Mouse (Mus musculus) mesoderm, embryonic 11.5 days (tissue): ENCODE measurements around the gene Gm7029.
A peak's percentile ranks its signal among the peaks of the same experiment; 100 is the strongest.

ENCODE experiments used
- DNase-seq: peaks from one replicate; pipeline ENCODE4 v3.0.0-alpha.2; 2012; ENCODE audit warnings: low read depth, low spot score

The Gm7029 gene

GRCm38 (mm10) chr17:33913264-33913663 lies 39.6 kb downstream of the Gm7029 start:
- DNase-seq: no peak

- no peak for DNase-seq
These were observed 40.3 kb downstream of the Gm7029 start for GRCm38 (mm10) chr17:33913905-33914304.

DNA sequence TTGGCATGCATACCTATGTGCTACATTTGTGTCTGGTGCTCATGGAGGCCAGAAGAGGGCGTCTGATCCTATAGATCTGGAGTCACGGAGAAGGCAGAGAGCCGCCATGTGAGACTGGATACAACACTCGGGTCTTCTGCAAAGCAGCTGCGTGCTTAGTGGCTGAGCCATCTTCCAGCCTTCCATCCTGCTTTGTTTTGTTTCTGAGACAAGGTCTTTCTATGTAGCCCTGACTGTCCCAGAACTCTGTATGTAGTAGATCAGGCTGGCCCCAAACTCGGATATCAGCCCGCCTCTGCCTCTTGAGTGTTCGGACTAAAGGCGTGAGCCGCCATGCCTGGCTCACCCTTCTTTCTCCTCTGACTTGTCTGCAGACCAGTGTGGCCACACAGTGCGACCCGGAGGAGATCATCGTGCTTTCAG lies 41.3 kb downstream of the Gm7029 start:
- no peak for DNase-seq

DNA sequence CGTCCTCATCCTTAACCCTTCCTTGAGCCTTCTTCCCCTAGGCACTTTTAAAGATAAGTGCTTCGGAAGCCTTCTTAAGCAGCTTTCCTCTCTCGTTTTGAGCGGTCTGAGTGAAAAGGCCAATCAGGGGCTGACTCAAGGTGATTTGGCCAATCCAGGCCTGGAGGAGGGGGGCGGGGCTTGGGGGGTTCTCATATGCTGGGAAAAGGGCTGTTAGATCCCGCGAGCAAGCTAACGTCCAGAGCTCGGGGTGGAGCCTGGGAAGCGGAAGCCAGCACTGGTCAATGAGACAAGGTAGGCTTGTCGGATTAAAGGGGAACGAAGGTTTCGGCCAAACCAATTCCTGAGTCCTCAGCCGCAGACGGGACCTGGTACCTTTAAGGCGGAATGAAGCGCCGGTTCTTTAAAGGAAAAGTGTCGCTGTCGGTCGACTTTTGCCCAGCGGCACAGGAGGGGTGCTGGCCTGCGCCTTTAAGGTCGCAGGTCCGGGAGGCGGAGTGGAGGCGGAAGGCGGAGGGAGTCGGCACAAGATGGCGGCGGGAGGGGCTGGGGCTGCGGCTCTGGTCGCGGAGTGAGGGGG lies 42.1 kb downstream of the Gm7029 start, which contains the start of the genes Tapbp and Zbtb22:
TSS of gene Tapbp (plus strand) at position 229 of the 580 bp plus-strand sequence.
TSS of gene Zbtb22 (plus strand) at position 234 of the 580 bp plus-strand sequence.
- peak; percentile 98 for DNase-seq

DNA sequence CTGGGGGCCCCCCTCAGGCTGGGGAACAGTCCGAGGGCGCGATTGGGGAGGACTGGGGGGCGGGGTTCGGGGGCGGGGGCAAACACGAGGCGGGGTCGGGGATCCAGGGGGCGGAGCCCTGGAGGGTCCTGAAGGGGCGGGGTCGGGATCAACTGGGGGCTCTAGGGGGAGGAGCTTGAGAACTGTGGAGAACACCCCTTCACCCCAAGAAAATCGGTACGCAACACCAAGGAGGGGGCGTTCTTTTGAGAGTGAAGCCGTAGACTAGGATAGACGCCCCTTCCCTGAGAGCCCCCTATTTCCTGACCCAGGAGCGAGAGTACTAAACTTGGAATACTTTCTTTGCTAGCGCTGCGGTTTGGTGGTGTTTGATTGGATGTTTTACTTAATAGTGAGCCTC lies 42.7 kb downstream of the Gm7029 start:
- peak; percentile 80 for DNase-seq

- DNase-seq: no peak
These were observed 43.4 kb downstream of the Gm7029 start for GRCm38 (mm10) chr17:33916847-33917655.

DNA sequence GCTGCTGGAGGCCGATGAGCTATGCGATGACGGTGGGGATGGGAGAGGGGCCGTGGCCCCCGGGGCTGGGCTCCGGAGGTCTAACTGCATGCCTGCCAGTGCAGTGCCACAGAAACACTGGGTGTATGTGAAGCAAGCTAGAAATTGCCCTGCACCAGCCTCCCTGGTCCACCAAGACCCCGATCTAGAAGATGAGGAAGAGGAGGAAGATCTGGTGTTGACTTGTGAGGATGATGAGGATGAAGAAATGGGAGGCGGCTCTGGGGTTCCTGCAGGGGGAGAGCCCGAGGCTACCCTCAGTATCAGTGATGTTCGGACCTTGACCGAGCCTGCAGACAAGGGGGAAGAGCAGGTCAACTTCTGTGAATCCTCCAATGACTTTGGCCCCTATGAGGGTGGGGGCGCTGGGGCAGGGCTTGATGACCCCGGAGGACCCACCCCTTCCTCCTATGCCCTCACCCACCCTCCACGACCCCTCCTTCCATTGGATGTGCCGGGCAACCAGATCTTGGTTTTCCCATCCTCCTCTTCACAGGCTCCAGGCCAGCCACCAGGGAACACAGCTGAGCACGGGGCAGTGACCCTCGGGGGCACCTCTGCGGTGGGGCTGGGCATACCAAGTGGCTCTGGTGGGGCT lies 44.1 kb downstream of the Gm7029 start:
- no peak for DNase-seq

DNA sequence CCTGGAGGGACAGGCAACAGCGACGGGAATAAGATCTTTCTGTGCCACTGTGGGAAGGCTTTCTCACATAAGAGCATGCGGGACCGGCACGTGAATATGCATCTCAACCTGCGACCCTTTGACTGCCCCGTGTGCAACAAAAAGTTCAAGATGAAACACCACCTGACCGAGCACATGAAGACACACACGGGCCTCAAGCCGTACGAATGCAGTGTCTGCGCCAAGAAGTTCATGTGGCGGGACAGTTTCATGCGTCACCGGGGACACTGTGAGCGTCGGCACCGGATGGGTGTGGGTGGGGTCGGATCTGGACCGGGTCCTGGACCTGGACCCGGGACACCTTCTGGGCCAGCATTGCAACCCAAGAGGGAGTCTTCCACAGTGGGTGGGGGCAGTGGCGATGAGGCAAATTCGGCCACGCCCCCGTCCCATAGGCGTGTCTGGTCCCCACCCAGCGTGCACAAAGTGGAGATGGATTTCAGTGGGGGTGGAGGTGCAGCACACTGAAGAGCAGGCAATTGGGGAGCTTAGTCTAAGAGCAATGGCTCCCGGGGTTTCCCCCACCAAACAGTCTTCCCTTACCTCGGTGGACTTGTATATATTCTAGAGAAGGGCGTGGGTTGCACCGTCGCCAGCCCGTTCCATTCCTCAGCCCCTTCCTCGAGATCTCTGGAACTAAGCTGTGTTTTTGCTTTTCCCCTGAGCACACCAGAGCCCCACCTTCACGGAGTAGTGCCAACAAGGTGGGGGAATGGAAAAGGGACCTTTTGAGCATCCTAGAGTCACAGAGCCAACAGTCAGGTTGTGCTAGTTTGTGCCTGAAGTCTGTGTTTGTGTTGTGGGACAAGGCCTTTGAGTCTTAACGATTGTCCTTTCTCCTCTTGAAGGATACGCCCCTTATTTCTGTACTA lies 44.9 kb downstream of the Gm7029 start:
- DNase-seq: no peak

DNA sequence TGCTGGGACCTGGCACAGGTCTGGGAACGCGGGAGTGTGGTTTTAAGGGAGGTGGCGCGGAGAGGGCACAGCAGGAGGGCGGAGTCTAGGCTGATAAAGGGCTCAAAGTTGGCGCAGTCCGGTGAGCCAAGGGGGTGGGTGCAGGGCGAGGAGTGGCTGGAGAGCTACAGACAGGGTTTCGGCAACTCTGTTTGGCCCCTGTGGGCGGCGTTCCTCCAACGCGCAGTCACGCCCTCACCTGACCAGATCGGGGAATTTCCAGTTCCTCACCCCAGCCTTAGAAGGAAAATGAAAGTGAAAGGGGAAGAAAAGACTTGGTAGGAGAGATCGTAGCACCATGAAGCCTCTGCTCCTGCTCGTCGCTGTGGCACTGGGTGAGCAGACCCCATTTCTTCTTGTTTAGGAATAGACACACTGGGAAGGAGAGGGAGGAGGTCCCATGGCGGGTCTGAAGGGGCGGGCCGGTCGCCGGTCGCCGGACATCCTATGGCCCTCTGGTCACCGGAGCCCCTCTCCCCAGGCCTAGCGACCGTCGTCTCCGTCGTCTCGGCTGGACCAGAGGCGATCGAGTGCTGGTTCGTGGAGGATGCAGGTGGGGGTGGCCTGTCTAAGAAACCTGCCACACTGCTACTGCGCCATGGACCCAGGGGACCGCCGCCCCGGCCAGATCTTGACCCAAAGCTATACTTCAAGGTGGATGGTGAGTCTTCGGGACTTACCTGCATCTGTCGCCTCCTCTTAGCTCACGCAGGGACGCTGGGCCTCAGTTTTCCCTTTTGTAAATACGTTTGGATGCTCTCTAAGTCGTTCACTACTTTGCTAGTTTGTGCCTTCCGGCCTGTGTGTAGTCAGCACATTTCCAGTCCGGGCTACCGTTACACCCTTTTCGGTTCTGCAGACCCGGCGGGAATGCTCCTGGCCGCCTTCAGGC lies 46.0 kb downstream of the Gm7029 start:
- peak; percentile 44 for DNase-seq

DNA sequence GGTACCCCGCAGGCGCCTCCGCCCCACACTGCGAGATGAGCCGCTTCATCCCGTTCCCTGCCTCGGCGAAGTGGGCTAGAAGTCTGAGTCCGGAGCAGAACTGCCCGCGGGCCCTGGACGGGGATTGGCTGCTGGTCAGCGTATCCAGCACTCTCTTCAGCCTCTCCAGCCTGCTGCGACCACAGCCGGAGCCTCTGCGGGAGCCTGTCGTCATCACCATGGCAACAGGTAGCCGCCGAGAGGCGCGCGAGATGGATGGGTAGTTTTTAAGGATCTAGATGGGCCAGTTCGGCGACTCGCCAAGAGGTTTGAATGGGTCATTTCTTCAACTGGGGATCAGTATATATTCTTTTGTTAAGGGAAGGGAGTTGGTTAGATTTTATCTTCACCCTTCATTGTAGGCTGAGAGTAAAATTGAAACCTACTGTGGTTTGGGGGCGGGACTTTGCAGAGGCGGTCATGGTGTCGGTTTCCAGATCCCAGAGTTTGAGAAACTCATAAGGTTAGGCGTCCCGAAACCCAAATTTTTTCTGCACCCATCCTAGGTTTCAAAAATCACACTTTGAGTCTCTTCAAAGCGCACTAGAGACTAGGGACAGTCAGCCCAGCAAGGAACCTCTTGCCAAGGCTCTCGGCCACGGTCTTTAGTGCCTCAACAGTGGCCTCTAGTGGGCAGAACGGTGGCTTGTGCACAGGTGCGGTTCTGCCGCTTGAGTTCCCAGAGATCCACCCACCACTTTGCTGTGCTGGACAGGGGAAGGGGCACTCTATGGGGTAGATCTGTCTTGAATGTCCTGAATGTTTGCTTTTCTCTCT lies 46.9 kb downstream of the Gm7029 start:
- peak; percentile 90 for DNase-seq

GRCm38 (mm10) chr17:33921361-33921760 lies 47.7 kb downstream of the Gm7029 start:
- no peak for DNase-seq
